Mouse (Mus musculus) midbrain, embryonic 15.5 days (tissue): ENCODE measurements at regions not wholly inside any gene's neighbourhood (a gene's known extent, or its start where the extent isn't known, plus 50 kb on each side); places are given as distances from the start of the nearest gene placed in this dataset.

Source experiments
- ATAC-seq: fragments of 200-750 bp; cut with Nextera tagmentation; replicated peaks from 2 replicates; pipeline ENCODE4 v1.8.0; 2017; ENCODE audit warnings: moderate TSS enrichment
- H3K27ac ChIP-seq: fragments of 300-500 bp; sonication (generic); 2 replicates; pipeline ENCODE4 v1.5.1; 2015; ENCODE audit warnings: mild to moderate bottlenecking, inconsistent platforms
- H3K27me3 ChIP-seq: fragments of 300-500 bp; sonication (generic); replicated peaks from 2 replicates; pipeline ENCODE4 v1.6.1; 2015; ENCODE audit warnings: inconsistent platforms
- H3K36me3 ChIP-seq: fragments of 300-500 bp; sonication (generic); replicated peaks from 2 replicates; pipeline ENCODE4 v1.6.1; 2015; ENCODE audit warnings: inconsistent platforms
- H3K4me1 ChIP-seq: fragments of 300-500 bp; sonication (generic); 2 replicates; pipeline ENCODE4 v1.6.1; 2015; ENCODE audit warnings: inconsistent platforms
- H3K4me2 ChIP-seq: fragments of 300-500 bp; sonication (generic); 2 replicates; pipeline ENCODE4 v1.6.1; 2015; ENCODE audit warnings: inconsistent platforms, mild to moderate bottlenecking, moderate library complexity
- H3K4me3 ChIP-seq: fragments of 300-500 bp; sonication (generic); 2 replicates; pipeline ENCODE4 v1.5.1; 2015; ENCODE audit warnings: mild to moderate bottlenecking, inconsistent platforms
- H3K9ac ChIP-seq: fragments of 300-500 bp; sonication (generic); 2 replicates; pipeline ENCODE4 v1.6.1; 2015; ENCODE audit warnings: mild to moderate bottlenecking, inconsistent platforms
- H3K9me3 ChIP-seq: fragments of 300-500 bp; sonication (generic); 2 replicates; pipeline ENCODE4 v1.6.1; 2016; ENCODE audit warnings: inconsistent platforms
- WGBS: fragments of 180-500 bp; shearing (Covaris S2); methylation state at CpG from one replicate; pipeline ENCODE4 v1.1.7; 2015; ENCODE audit warnings: mixed read lengths; 5-methylcytosine and 5-hydroxymethylcytosine counted together

DNA sequence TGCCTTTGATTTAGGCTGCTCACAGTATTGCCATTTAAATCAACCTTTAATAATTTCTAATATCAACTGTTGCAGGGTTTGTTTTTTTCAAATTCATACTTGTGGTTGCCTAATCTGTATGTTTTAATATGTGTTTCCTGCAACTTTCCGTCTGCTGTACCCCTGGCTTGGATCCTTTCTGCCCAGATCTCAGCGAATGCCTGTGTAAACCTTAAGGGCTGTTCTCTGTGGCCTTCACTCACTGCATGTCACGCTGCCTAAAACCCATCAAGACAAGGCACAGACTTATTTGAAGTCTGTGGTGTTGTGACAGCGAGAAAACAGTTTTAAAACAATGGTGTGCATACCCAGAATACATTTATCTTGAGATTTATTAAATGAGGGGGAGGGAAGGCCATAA lies 346.8 kb upstream of the G2e3 start:
- no peak overlapping the region for H3K4me3 ChIP-seq
- peak overlapping the region; percentile 33; the same call in 1 of the 2 replicates for H3K4me2 ChIP-seq
- 28% methylated on average over 4 of the region's 4 CpGs for WGBS
- H3K27me3 ChIP-seq, result peaks cover 15% of the 10 kb centered on the region
- H3K36me3 ChIP-seq, result no peaks in the 10 kb centered on the region
- no peak overlapping the region for H3K9ac ChIP-seq
- no peaks in the 10 kb centered on the region for H3K9me3 ChIP-seq
- ATAC-seq, result no peak
- peak overlapping the region; percentile 74 for H3K27ac ChIP-seq
- H3K4me1 ChIP-seq, result peaks cover 32% of the 10 kb centered on the region

DNA sequence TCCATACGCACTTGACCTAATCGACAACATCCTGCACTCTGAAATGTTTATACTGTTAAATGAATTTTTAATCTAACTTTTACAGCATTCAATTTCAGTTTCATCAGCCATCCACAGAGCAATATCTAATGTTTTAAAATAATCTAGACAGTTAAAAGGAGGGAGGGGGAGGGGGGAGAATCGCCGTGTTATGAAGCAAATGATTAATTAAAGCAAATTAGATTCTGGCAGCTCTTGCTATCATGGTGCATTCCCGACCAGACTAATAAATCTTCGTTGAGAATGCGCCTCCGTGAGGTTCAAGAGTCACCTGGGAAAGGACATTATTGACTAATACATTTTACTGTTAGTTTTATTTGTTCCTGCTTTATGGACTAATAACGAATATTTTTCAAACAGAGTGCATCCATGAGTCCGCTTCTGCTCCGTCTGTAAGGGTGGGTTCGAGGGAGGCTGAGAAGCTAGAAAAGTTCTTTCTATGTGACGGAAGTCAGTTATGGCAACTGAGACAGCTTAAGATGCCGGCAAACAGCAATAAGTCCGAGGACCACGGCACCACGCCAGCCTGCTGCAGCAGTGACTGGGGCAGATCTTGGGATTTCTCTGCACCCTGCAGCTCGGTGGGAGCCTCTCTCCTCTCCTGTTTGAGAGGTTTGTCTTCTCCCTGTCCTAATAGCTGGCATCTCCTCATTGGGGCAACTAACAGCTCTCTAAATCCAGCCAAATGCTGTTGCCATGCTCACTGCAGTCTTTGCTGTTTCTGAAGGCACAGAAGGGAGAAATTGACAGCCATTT lies 347.4 kb upstream of the G2e3 start:
- Histone ChIP-seq H3K4me3 (no peak overlapping the region), H3K9me3 (no peaks in the 10 kb centered on the region), H3K27ac (peak overlapping the region; percentile 62; the same call in 1 of the 2 replicates), H3K9ac (no peak overlapping the region), H3K36me3 (no peaks in the 10 kb centered on the region), H3K4me1 (peaks cover 32% of the 10 kb centered on the region), H3K27me3 (peaks cover 11% of the 10 kb centered on the region), H3K4me2 (no peak overlapping the region)
- 50% methylated on average over 18 of the region's 18 CpGs for WGBS
- no peak for ATAC-seq

- Histone ChIP-seq H3K9ac (no peak overlapping the region), H3K9me3 (no peaks in the 10 kb centered on the region), H3K4me1 (peaks cover 32% of the 10 kb centered on the region), H3K27ac (no peak overlapping the region), H3K27me3 (peaks cover 10% of the 10 kb centered on the region), H3K4me2 (no peak overlapping the region), H3K36me3 (no peaks in the 10 kb centered on the region), H3K4me3 (no peak overlapping the region)
- peak; percentile 81 for ATAC-seq
- 30% methylated on average over 20 of the region's 20 CpGs for WGBS
Observed at GRCm38 (mm10) chr12:50999295-51000237, 348.3 kb upstream of the G2e3 start.

DNA sequence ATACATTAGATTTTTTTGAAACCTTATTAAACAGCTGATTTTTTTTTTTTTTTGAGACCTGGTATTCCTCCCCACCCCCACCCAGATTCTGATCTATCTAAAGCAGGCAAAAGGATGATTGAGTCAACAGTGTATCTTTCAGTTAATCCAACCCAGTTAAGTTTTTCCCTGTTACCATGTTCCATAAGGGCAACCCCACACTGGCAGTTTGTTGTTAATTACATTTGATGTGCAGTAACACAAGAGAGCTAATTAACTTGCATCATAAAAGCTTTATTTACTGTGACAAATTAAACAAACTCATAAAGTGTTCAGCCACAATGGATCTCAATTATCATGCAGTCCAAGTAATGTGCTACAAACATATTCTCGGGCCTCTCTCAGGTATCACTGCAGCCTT lies 346.8 kb upstream of the Prkd1 start:
- no peak overlapping the region for H3K4me2 ChIP-seq
- H3K4me3 ChIP-seq, result no peak overlapping the region
- no peaks in the 10 kb centered on the region for H3K36me3 ChIP-seq
- peaks cover 12% of the 10 kb centered on the region for H3K4me1 ChIP-seq
- no peak for ATAC-seq
- peaks cover 10% of the 10 kb centered on the region for H3K27me3 ChIP-seq
- H3K27ac ChIP-seq, result no peak overlapping the region
- H3K9ac ChIP-seq, result no peak overlapping the region
- WGBS, result 79% methylated on average over 1 of the region's 1 CpGs
- H3K9me3 ChIP-seq, result no peaks in the 10 kb centered on the region

GRCm38 (mm10) chr12:50989561-50990325 lies 340.8 kb upstream of the Prkd1 start:
- Histone ChIP-seq H3K9me3 (no peaks in the 10 kb centered on the region), H3K36me3 (no peaks in the 10 kb centered on the region), H3K27ac (no peak overlapping the region), H3K27me3 (no peaks in the 10 kb centered on the region; the same call in 1 of the 2 replicates), H3K4me2 (no peak overlapping the region), H3K9ac (no peak overlapping the region), H3K4me3 (no peak overlapping the region), H3K4me1 (peaks cover 7% of the 10 kb centered on the region; the same call in 1 of the 2 replicates)
- ATAC-seq, result 0 out of 2 replicates have a peak, but pooled peaks have one; percentile 27
- 30% methylated on average over 12 of the region's 12 CpGs for WGBS

GRCm38 (mm10) chr12:50981318-50981717 lies 332.4 kb upstream of the Prkd1 start:
- Histone ChIP-seq H3K4me1 (no peaks in the 10 kb centered on the region), H3K4me2 (no peak overlapping the region), H3K9ac (no peak overlapping the region), H3K27ac (no peak overlapping the region), H3K4me3 (no peak overlapping the region), H3K27me3 (no peaks in the 10 kb centered on the region), H3K9me3 (no peaks in the 10 kb centered on the region), H3K36me3 (no peaks in the 10 kb centered on the region)
- no peak for ATAC-seq
- 81% methylated on average over 5 of the region's 5 CpGs for WGBS

DNA sequence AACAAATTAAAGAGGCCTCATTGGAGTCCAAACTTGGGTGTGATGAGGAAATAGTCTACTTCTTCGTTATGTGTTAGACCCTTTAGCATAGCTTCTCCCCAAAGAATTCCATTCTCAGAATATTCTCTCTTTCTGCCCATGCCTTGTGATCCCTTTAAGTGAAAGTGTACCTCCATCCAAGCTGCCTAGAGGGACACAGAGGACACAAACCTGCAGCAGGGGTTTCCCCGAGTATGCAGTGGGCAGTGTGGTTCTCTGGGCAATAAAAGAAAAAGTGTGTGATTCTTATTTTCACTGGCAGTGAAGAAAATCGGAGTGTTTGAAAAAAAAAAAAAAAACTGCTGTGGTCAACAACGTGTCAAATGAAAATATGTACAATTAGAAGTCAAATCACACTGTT lies 331.9 kb upstream of the Prkd1 start:
- Histone ChIP-seq H3K36me3 (no peaks in the 10 kb centered on the region), H3K9ac (no peak overlapping the region), H3K9me3 (no peaks in the 10 kb centered on the region), H3K27me3 (no peaks in the 10 kb centered on the region), H3K27ac (no peak overlapping the region), H3K4me2 (no peak overlapping the region), H3K4me1 (no peaks in the 10 kb centered on the region), H3K4me3 (no peak overlapping the region)
- 74% methylated on average over 4 of the region's 4 CpGs for WGBS
- ATAC-seq, result no peak

DNA sequence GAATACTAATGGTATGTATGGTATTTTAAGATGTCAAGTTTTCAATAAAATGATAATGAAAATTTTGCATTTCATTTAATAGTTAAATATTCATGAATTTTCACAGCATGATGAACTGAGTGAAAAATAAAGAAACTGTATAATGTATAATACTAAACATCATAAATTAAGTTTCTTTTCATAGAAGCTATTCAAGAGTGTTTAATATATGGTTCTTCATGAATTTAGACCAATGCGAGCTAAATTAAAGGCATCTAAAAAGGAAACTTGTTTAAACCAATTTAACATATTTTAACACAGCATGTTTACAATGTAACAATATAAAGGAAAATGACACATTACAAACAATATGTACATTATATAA lies 321.8 kb upstream of the Prkd1 start:
- no peak overlapping the region for H3K4me2 ChIP-seq
- H3K27me3 ChIP-seq, result no peaks in the 10 kb centered on the region
- ATAC-seq, result peak; percentile 15; the same call in 1 of the 2 replicates
- no peaks in the 10 kb centered on the region for H3K36me3 ChIP-seq
- no peak overlapping the region for H3K9ac ChIP-seq
- H3K27ac ChIP-seq, result no peak overlapping the region
- H3K9me3 ChIP-seq, result no peaks in the 10 kb centered on the region
- 0 out of 2 replicates have a peak, but pooled peaks cover 4% of the 10 kb centered on the region for H3K4me1 ChIP-seq
- H3K4me3 ChIP-seq, result no peak overlapping the region
- 71% methylated on average over 1 of the region's 1 CpGs for WGBS

DNA sequence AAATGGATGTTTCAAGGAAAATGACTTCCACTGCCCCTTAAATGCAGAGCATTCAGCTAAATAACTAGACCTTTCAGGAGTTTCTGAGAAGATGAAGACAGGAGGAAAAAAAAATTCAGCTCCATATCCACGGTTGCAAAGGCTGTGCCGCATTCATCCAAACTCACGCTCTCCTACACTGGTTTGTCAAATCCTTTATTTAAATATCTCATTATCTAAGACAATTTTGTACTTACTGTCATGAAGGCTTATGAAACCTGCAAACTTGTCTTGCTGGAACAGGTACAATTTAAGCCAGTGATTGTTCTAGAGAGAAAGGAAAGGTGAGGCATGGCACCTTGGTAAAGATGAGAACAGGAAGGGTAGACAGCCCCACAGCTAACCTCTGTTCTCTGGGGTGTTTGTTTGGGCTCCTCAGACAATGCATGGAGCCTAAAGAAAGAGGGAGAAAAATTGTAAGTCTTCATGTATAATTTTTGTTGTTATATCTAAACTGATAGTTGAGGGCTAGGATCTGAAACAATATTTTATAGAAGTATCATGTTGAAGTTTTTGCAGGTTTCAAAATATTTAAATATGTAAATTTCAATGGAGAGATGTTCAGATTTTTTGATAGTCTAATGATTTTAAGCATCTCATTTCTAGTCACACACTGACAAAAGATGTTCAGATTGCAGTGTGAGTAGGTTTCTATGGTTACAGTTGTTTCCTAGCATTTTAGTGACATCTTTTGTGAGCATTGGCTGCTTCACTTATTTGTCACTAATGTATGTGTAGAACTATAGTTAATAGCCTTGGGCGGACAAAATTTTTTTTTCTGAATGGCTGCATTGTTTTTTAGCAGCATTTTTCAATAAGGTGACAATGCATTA lies 321.2 kb upstream of the Prkd1 start:
- no peak overlapping the region for H3K4me3 ChIP-seq
- 32% methylated on average over 4 of the region's 4 CpGs for WGBS
- no peak overlapping the region for H3K4me2 ChIP-seq
- no peak overlapping the region for H3K9ac ChIP-seq
- H3K9me3 ChIP-seq, result no peaks in the 10 kb centered on the region
- H3K36me3 ChIP-seq, result no peaks in the 10 kb centered on the region
- H3K27me3 ChIP-seq, result no peaks in the 10 kb centered on the region
- ATAC-seq, result peak; percentile 86
- 0 out of 2 replicates have a peak, but pooled peaks cover 4% of the 10 kb centered on the region for H3K4me1 ChIP-seq
- peak overlapping the region; percentile 16 for H3K27ac ChIP-seq

- Histone ChIP-seq H3K27ac (no peak overlapping the region), H3K36me3 (no peaks in the 10 kb centered on the region), H3K9ac (no peak overlapping the region), H3K4me3 (no peak overlapping the region), H3K4me2 (no peak overlapping the region), H3K4me1 (0 out of 2 replicates have a peak, but pooled peaks cover 4% of the 10 kb centered on the region), H3K27me3 (no peaks in the 10 kb centered on the region), H3K9me3 (no peaks in the 10 kb centered on the region)
- ATAC-seq, result 0 out of 2 replicates have a peak, but pooled peaks have one; percentile 29
- WGBS, result 20% methylated on average over 3 of the region's 3 CpGs
Observed at GRCm38 (mm10) chr12:50969402-50969801, 320.5 kb upstream of the Prkd1 start.

DNA sequence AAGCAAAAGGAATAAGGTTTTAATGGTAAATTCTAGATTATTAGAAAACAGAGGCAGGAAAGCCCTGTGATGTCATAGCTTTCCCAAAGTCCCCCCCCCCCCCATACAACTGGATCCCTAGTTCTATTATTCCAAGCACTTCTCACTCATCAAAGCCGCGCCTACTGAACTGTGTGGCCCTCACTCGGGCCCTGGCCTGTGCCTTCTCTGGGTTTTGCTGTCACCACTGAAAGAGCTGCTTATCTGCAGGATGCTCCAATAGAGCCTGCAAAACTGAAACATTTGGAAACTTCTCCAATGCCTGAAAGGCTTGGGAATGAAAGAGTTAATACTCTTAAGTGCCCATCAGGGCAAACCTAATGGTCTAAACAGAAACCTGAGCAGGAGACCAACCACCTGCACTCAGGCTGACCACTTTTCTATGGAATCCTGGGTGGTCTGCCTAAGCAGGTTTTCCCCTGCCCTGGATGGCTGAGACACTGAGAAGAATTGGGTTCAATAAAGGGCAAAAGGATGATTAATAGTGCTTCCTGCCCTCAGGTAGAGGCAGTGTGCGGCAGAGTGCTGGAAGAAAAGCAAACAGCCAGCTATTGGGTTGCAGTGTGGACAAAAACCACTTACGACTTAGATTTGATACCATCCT lies 318.4 kb upstream of the Prkd1 start:
- Histone ChIP-seq H3K4me2 (no peak overlapping the region), H3K4me1 (0 out of 2 replicates have a peak, but pooled peaks cover 4% of the 10 kb centered on the region), H3K36me3 (no peaks in the 10 kb centered on the region), H3K27ac (no peak overlapping the region), H3K9ac (no peak overlapping the region), H3K9me3 (no peaks in the 10 kb centered on the region), H3K4me3 (no peak overlapping the region), H3K27me3 (no peaks in the 10 kb centered on the region)
- no peak for ATAC-seq
- WGBS, result 64% methylated on average over 5 of the region's 5 CpGs
